Mouse (Mus musculus) forebrain, embryonic 13.5 days (tissue): ENCODE measurements around the gene Glipr1l3. TPM values are rescaled to one million over a fixed set of nuclear protein-coding genes. Genes with fewer than 3 reads are reported as not detected.
"Not testable (repeated sequence)": the region's sequence is repeated elsewhere in the genome, so short reads cannot be mapped to it uniquely, and the experiment has no call there.

Experiments used
- ATAC-seq: fragments of 200-750 bp; cut with Nextera tagmentation; 2 replicates; pipeline ENCODE4 v1.8.0; 2017
- H3K27ac ChIP-seq: fragments of 300-500 bp; sonication (generic); 2 replicates; pipeline ENCODE4 v1.5.1; 2015; ENCODE audit warnings: inconsistent platforms, mild to moderate bottlenecking, moderate library complexity
- H3K27me3 ChIP-seq: fragments of 300-500 bp; sonication (generic); 2 replicates; pipeline ENCODE4 v1.6.1; 2015; ENCODE audit warnings: mild to moderate bottlenecking, inconsistent platforms
- H3K36me3 ChIP-seq: fragments of 300-500 bp; sonication (generic); 2 replicates; pipeline ENCODE4 v1.6.1; 2015; ENCODE audit warnings: mild to moderate bottlenecking, inconsistent platforms; ENCODE audit not compliant: poor library complexity, severe bottlenecking
- H3K4me1 ChIP-seq: fragments of 300-500 bp; sonication (generic); 2 replicates; pipeline ENCODE4 v1.6.1; 2015; ENCODE audit warnings: inconsistent platforms
- H3K4me2 ChIP-seq: fragments of 300-500 bp; sonication (generic); 2 replicates; pipeline ENCODE4 v1.6.1; 2015; ENCODE audit warnings: inconsistent platforms, mild to moderate bottlenecking, moderate library complexity
- H3K4me3 ChIP-seq: fragments of 300-500 bp; sonication (generic); 2 replicates; pipeline ENCODE4 v1.5.1; 2015; ENCODE audit warnings: mild to moderate bottlenecking, inconsistent platforms
- H3K9ac ChIP-seq: fragments of 300-500 bp; sonication (generic); 2 replicates; pipeline ENCODE4 v1.6.1; 2015; ENCODE audit warnings: mild to moderate bottlenecking, inconsistent platforms
- H3K9me3 ChIP-seq: fragments of 300-500 bp; sonication (generic); replicated peaks from 2 replicates; pipeline ENCODE4 v1.6.1; 2016; ENCODE audit warnings: inconsistent platforms
- WGBS: fragments of 180-500 bp; shearing (Covaris S2); methylation state at CpG from one replicate; pipeline ENCODE4 v1.1.7; 2015; 5-methylcytosine and 5-hydroxymethylcytosine counted together
- polyA plus RNA-seq: library from polyadenylated mRNA; unstranded; fragments of >200 nt; fragmentation: Nextera tagmentation; extraction: Ambion mirVana; gene quantifications from 2 replicates; pipeline ENCODE4 v1.2.1, GENCODE M21; 2015

Gene Glipr1l3
- polyA plus RNA-seq, 1 experiment from 2014 or later = 0.26 TPM

DNA sequence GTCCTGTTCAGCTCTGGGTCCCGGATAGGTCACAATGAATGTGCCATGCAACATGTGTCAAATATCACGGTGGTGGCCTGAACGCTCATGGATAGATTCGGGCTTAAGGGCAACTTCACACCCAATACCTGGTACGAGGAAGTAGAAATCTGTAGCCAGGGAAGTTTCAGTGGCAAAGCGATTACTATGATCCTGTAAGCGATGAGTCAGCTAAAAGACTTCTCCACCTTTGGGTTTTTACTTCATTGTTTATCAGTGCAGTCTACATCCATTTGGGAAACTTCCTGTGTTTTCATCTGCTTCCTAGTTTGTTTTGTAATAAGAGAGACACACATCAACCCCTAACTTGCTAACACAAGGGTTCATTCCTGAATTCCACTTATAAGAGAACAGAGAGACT, 49.7 kb downstream of the Glipr1l3 start:
- Histone ChIP-seq H3K9me3 (no peaks in the 10 kb centered on the region), H3K9ac (no peak overlapping the region), H3K27ac (no peak overlapping the region), H3K27me3 (no peaks in the 10 kb centered on the region), H3K4me1 (no peaks in the 10 kb centered on the region), H3K4me2 (no peak overlapping the region), H3K4me3 (no peak overlapping the region), H3K36me3 (no peaks in the 10 kb centered on the region)
- 95% methylated on average over 7 of the region's 7 CpGs for WGBS
- ATAC-seq = no peak

DNA sequence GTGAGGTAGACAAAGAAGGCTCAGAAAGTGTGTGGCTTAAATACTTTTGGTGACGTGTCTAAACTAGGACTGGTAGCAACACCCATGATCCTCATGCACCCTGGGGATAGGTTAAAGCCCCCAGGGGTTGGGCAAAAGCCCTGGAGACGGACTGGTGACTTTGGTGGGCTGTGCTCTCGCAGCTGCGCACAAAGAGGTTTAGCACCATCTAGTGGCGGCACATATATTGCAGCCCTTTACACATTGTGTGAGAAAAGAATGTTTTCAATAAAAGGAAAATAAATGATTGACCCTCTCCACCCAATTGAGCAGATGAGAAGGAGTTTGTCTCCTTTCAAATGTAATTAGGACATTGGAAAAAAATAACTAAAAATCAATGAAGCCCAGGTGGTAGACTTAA, 54.3 kb downstream of the Glipr1l3 start:
- H3K27ac ChIP-seq, H3K4me2 ChIP-seq, H3K4me3 ChIP-seq, H3K36me3 ChIP-seq, H3K9ac ChIP-seq, ATAC-seq, H3K4me1 ChIP-seq, H3K27me3 ChIP-seq: not testable (repeated sequence)
- H3K9me3 ChIP-seq = peaks cover 15% of the 10 kb centered on the region
- 4% methylated on average over 5 of the region's 5 CpGs for WGBS

Other genes with a start within 250 kb of the Glipr1l3 start
- gene Krr1, start 187.7 kb downstream of the Glipr1l3 start, polyA plus RNA-seq = 51.4 and 54.7 TPM in 2 replicates
- 0.25 TPM in 1 of 2 replicates, not detected in the other for gene Glipr1, start 157.7 kb downstream of the Glipr1l3 start, polyA plus RNA-seq
- gene Glipr1l1, start 100.1 kb downstream of the Glipr1l3 start, polyA plus RNA-seq = not detected in 2 replicates
- gene Glipr1l2, start 77.0 kb downstream of the Glipr1l3 start, polyA plus RNA-seq = not detected in 2 replicates
- 0.14 and 0.34 TPM in 2 replicates for gene Caps2, start 3.3 kb upstream of the Glipr1l3 start, polyA plus RNA-seq
- gene Kcnc2, start 110.8 kb upstream of the Glipr1l3 start, polyA plus RNA-seq = 1.9 and 2.3 TPM in 2 replicates